Mouse (Mus musculus): ENCODE data around the gene Sertad3.

GRCm38 (mm10) chr7:27526039-27526827 is 52.7 kb downstream of the Sertad3 start:
- TF ChIP-seq CTCF (IDR thresholded peaks at IDR 0.05; ENCODE audit: insufficient read depth, low read depth, low read length): peak; percentile 89
- TF ChIP-seq POLR2A (IDR thresholded peaks at IDR 0.05; ENCODE audit: insufficient read depth, low read depth, low read length): no peak

Data from olfactory bulb, adult 2 months (tissue).